Mouse (Mus musculus): Measurements from ENCODE around the gene Aes. TPM values are rescaled to one million over a fixed set of nuclear protein-coding genes. Genes with fewer than 3 reads are reported as not detected.

Gene Aes
- polyA plus RNA-seq (2015; fragmentation: Nextera tagmentation; extraction: Ambion mirVana), result 662 and 670 TPM in 2 replicates

DNA sequence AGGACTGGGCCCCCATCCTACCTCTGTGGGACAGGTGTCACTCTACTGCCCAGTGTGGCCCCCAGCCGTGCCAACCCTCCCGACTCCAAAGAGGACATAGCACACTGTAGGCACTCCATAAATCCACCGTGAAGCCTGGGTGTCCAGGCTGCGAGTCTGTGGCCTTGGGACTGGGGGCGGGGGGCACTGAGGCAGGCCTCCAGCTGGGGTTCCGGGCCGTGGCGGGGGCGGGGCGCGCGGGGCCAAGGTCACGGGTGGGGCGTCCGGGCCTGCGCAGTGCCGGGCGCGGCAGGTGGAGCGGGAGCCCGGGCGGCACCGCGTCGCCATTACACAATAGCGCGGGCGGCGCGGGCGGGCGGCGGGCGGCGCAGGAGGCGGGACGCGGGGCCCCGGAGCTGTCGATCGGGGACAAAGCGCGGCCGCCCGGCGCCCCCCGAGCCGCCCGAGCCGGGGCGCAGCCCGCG is at the start of gene Aes:
TSS of gene Aes (plus strand) at position 326 of the 464 bp plus-strand sequence.
- H3K27ac ChIP-seq, result peak within 1 kb of the TSS; percentile 88
- H3K36me3 ChIP-seq, result peaks cover 8% of the 10 kb centered on the region
- H3K4me3 ChIP-seq, result peak within 1 kb of the TSS; percentile 81
- H3K4me1 ChIP-seq, result peaks cover 37% of the 10 kb centered on the region
- 2% methylated on average over 38 of the region's 53 CpGs for WGBS
- no peaks in the 10 kb centered on the region for H3K27me3 ChIP-seq
- H3K4me2 ChIP-seq, result peak within 1 kb of the TSS; percentile 84
- H3K9me3 ChIP-seq, result no peaks in the 10 kb centered on the region
- ATAC-seq (ENCODE audit: borderline replicate concordance, extremely low read depth, low FRiP score, low TSS enrichment), result peak; percentile 32
- peak within 1 kb of the TSS; percentile 98 for H3K9ac ChIP-seq

DNA sequence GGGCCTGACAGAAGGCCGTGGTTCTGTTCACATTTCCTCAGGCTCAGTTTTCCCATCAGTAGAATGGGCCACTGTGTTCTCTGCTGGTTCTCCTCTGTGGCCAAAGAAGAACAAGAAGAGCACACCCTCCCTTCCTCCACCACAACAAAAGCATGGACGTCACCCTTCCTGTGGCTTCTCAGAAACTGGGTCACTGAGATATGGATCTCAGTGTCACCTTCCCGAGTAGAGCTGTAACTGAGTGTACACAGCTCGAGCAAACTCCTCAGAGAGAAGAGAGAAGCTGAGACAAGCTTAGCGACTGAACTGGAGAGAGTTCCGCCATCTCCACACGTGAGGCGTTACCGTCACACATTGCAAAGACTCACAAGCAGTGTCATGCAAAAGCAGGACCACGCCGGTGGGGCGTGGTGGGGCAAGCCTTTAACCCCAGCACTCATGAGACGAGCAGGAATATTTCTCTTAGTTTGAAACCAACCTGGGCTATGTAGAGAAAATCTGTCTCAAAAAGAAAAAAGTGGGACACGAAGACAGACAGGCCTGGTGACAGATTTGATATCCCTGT is 49.0 kb upstream of the Aes start:
- no peaks in the 10 kb centered on the region for H3K9me3 ChIP-seq
- 66% methylated on average over 14 of the region's 14 CpGs for WGBS
- no peaks in the 10 kb centered on the region for H3K36me3 ChIP-seq
- H3K27me3 ChIP-seq, result 0 out of 2 replicates have a peak, but pooled peaks cover 11% of the 10 kb centered on the region
- H3K4me3 ChIP-seq, result no peak overlapping the region
- no peak for ATAC-seq (ENCODE audit: borderline replicate concordance, extremely low read depth, low FRiP score, low TSS enrichment)
- H3K9ac ChIP-seq, result no peak overlapping the region
- H3K4me1 ChIP-seq, result no peaks in the 10 kb centered on the region
- H3K27ac ChIP-seq, result no peak overlapping the region
- H3K4me2 ChIP-seq, result no peak overlapping the region

DNA sequence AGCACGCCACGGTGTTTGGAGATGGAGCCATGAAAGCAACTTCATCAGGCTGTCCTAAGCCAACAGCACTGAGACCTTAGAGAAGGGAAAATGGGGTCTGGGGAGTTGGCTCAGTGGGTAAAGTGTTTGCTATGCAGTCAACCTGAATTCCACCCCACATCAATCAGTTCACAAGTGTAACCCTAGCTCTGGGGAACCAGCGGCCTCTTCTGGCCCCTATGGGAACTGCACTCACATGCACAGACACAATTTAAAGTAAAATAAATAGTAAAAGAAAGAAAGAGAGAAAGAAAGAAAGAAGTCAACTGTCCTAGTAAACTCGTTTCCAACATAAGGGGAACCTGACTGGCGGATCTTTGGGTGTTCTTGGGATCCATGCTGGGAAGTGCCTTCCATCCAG is 45.5 kb upstream of the Aes start:
- Histone ChIP-seq H3K4me1 (no peaks in the 10 kb centered on the region), H3K4me3 (no peak overlapping the region), H3K4me2 (no peak overlapping the region), H3K36me3 (no peaks in the 10 kb centered on the region), H3K27ac (no peak overlapping the region), H3K9ac (no peak overlapping the region), H3K27me3 (0 out of 2 replicates have a peak, but pooled peaks cover 11% of the 10 kb centered on the region), H3K9me3 (no peaks in the 10 kb centered on the region)
- 75% methylated on average over 5 of the region's 5 CpGs for WGBS
- ATAC-seq (ENCODE audit: borderline replicate concordance, extremely low read depth, low FRiP score, low TSS enrichment), result no peak

DNA sequence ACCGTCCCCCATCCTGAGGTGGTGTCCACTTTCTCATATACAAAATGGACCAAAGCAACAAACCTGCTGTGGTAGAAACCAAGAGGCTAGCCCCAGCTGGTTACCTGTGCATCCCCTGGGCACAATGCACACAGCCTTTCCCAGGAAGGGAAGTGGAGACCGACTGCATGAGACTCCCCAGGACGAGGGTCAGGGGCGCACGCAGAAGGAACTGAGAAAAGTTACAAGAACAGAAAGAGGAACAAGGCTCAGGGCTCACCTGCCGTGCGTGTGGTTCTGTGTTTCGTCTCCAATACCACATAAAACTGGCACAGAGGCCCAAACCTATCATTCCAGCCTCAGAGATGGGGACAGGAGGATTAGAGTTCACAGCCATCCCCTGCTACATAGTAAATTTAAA is 42.1 kb upstream of the Aes start:
- Histone ChIP-seq H3K27ac (no peak overlapping the region), H3K9ac (no peak overlapping the region), H3K27me3 (no peaks in the 10 kb centered on the region), H3K4me3 (no peak overlapping the region), H3K4me1 (no peaks in the 10 kb centered on the region), H3K4me2 (no peak overlapping the region), H3K9me3 (no peaks in the 10 kb centered on the region), H3K36me3 (no peaks in the 10 kb centered on the region)
- no peak for ATAC-seq (ENCODE audit: borderline replicate concordance, extremely low read depth, low FRiP score, low TSS enrichment)
- 81% methylated on average over 8 of the region's 8 CpGs for WGBS

DNA sequence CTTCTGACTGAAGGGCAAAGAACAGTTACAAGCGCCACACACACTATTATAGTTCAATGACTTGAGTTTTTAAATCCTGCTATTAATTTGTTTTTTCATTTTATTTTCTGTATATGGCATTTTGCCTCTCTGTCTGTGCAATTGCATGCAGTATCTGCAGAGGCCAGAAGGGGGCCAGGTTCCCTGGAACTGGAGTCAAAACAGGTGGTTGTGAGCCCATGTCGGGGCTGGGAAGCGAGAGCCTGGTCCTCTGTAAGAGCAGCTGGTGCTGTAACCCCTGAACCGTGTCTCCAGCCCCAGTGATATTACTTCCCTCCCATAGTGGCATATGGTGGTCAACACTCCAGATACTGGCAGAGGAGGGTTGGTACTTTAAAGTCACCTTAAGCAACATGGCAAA is 40.7 kb upstream of the Aes start:
- no peaks in the 10 kb centered on the region for H3K9me3 ChIP-seq
- no peak overlapping the region for H3K4me2 ChIP-seq
- H3K4me3 ChIP-seq, result no peak overlapping the region
- no peaks in the 10 kb centered on the region for H3K36me3 ChIP-seq
- H3K27ac ChIP-seq, result no peak overlapping the region
- 15% methylated on average over 4 of the region's 4 CpGs for WGBS
- H3K9ac ChIP-seq, result no peak overlapping the region
- no peaks in the 10 kb centered on the region for H3K27me3 ChIP-seq
- no peaks in the 10 kb centered on the region for H3K4me1 ChIP-seq
- ATAC-seq (ENCODE audit: borderline replicate concordance, extremely low read depth, low FRiP score, low TSS enrichment), result no peak

DNA sequence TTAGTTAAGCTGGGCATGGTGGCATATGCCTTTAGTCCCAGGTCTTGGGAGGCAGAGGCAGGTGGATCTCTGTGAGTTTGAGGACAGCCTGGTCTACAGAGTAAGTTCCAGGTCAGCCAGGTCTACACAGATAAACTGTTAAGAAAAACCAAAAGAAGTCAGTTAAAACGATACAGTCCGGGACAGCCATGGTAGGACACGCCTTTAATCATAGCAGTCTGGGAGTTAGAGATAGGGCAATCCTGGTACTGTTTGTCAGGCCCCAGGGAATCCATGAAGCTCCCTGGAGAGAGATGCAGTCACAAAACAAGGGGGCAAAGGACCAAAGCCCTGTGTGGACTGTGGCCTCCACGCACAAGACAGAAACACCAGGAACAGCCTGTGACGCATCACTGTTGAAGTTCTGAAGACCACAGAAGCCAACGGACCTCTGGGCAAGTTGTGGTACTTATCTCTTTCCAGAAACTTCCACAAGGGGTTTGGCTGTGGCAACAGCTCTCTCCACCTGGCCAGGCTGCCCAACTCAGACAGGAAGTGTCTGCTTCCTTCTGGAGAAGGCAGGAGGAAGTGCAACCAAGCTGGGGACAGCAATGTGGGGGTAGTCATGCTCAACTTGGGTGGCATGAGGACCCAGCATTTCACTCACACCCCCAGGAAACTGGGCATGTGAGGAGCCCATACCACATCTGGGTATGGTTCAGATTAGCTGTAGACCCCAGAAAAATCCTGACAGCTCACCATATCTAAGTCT is 39.9 kb upstream of the Aes start:
- no peak overlapping the region for H3K4me3 ChIP-seq
- no peak; the same call in 1 of the 2 replicates for ATAC-seq (ENCODE audit: borderline replicate concordance, extremely low read depth, low FRiP score, low TSS enrichment)
- no peak overlapping the region for H3K9ac ChIP-seq
- no peak overlapping the region for H3K4me2 ChIP-seq
- H3K27me3 ChIP-seq, result no peaks in the 10 kb centered on the region
- no peaks in the 10 kb centered on the region for H3K9me3 ChIP-seq
- 73% methylated on average over 6 of the region's 6 CpGs for WGBS
- H3K27ac ChIP-seq, result peak overlapping the region; percentile 29; the same call in 1 of the 2 replicates
- 0 out of 2 replicates have a peak, but pooled peaks cover 6% of the 10 kb centered on the region for H3K4me1 ChIP-seq
- H3K36me3 ChIP-seq, result no peaks in the 10 kb centered on the region

DNA sequence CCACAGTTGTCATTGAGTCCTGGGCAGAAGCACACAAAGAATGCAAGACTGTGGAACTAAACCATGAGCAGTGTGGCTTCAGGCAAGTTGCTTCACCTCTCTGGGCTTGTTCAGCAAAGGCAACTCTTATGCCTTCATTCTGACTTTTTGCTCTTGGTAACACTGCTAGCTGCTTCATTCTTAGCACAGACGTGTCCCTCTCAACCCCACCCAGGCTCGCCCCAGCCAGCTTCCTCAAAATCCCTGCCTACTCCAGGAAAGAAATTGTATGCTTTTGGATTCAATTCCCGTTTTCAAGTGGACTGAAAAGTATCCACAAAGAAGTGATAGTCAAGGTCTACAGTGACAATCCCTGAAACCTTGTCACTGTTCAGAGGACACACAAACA is 39.3 kb upstream of the Aes start:
- no peak overlapping the region for H3K27ac ChIP-seq
- no peaks in the 10 kb centered on the region for H3K36me3 ChIP-seq
- H3K27me3 ChIP-seq, result no peaks in the 10 kb centered on the region; the same call in 1 of the 2 replicates
- H3K4me1 ChIP-seq, result 0 out of 2 replicates have a peak, but pooled peaks cover 6% of the 10 kb centered on the region
- no peak overlapping the region for H3K4me2 ChIP-seq
- WGBS, result 58% methylated on average over 3 of the region's 3 CpGs
- no peak overlapping the region for H3K9ac ChIP-seq
- H3K9me3 ChIP-seq, result no peaks in the 10 kb centered on the region
- no peak overlapping the region for H3K4me3 ChIP-seq
- no peak for ATAC-seq (ENCODE audit: borderline replicate concordance, extremely low read depth, low FRiP score, low TSS enrichment)

DNA sequence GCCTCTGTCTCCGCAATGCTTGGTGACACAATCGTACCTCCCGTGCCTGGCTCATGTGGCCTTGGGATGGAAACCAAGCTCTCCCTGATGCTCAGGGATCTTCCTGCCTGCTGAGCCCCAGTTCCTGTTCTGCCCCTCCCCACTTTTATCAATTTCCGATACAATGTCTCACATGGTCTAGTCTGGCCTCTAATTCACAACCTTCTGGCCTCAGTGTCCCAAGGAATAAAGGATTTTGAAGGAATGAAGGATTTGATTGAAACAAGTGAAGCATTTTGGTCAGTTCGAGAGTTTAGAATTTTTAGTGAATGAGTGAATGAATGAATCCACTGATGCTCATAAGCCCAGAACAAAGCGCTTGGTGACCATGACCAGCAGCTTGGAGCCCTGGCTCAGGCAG is 36.1 kb upstream of the Aes start:
- Histone ChIP-seq H3K36me3 (no peaks in the 10 kb centered on the region), H3K9ac (no peak overlapping the region), H3K4me2 (no peak overlapping the region; the same call in 1 of the 2 replicates), H3K27ac (no peak overlapping the region), H3K4me1 (0 out of 2 replicates have a peak, but pooled peaks cover 6% of the 10 kb centered on the region), H3K27me3 (no peaks in the 10 kb centered on the region; the same call in 1 of the 2 replicates), H3K9me3 (no peaks in the 10 kb centered on the region), H3K4me3 (no peak overlapping the region)
- WGBS, result 68% methylated on average over 6 of the region's 6 CpGs
- ATAC-seq (ENCODE audit: borderline replicate concordance, extremely low read depth, low FRiP score, low TSS enrichment), result no peak

DNA sequence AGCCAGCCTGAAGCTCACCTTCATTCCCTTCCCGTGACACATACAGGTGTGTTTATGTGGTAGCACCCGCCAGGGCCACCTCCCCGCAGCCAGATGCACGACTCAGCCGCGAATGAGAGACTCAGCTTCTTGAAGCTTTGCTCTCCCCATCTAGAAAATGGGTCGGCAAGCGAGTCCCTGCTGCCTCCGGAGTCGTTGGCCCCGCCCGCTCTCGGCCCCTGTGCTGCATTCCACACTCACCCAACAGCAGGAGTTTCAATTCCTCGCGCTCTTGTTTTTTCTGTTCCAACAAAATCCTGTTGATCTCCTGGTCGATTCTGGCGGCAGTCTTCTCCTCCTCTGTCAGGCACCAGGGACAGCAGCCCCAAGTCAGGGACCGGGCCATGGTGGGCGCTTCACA is 35.7 kb upstream of the Aes start:
- Histone ChIP-seq H3K4me2 (peak overlapping the region; percentile 28), H3K27ac (no peak overlapping the region), H3K9me3 (no peaks in the 10 kb centered on the region), H3K27me3 (no peaks in the 10 kb centered on the region; the same call in 1 of the 2 replicates), H3K36me3 (no peaks in the 10 kb centered on the region), H3K9ac (no peak overlapping the region), H3K4me1 (0 out of 2 replicates have a peak, but pooled peaks cover 6% of the 10 kb centered on the region), H3K4me3 (peak overlapping the region; percentile 0; the same call in 1 of the 2 replicates)
- no peak for ATAC-seq (ENCODE audit: borderline replicate concordance, extremely low read depth, low FRiP score, low TSS enrichment)
- WGBS, result 15% methylated on average over 19 of the region's 19 CpGs

DNA sequence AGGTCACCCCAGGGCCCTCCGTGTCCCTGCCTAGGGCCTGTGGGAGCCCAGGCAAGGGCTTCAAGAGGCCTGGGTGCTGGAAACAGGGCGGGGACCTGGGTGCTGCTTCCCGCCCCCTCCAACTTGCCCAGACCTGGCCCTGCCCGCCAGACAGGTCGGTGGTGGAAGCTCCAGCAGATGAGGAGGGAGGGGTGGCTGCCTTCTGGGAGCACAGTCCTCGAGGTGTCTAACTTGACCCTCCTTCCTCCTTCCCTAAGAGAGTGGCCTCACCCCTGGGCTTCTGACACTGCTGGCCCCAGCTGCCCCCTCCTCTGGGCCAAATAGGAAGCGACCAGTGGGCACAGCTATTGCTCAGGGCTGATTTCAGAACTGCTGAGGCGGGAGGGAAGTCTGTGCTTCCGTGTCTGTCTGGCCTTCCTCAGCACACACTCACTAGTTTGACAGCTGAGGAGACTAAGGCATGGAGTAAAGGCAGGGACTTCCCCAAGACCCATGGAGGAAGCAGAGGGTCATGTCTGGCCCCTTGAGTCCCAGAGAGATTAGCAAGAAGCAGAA is 35.2 kb upstream of the Aes start, which contains the start of gene Gna15:
TSS of gene Gna15 (minus strand) at position 175 of the 555 bp plus-strand sequence.
- Histone ChIP-seq H3K4me2 (peak within 1 kb of the TSS; percentile 28), H3K9ac (no peak within 1 kb of the TSS), H3K4me1 (0 out of 2 replicates have a peak, but pooled peaks cover 6% of the 10 kb centered on the region), H3K4me3 (peak within 1 kb of the TSS; percentile 0; the same call in 1 of the 2 replicates), H3K27ac (no peak within 1 kb of the TSS), H3K36me3 (no peaks in the 10 kb centered on the region), H3K27me3 (no peaks in the 10 kb centered on the region; the same call in 1 of the 2 replicates), H3K9me3 (no peaks in the 10 kb centered on the region)
- WGBS, result 9% methylated on average over 9 of the region's 9 CpGs
- peak; percentile 23 for ATAC-seq (ENCODE audit: borderline replicate concordance, extremely low read depth, low FRiP score, low TSS enrichment)

DNA sequence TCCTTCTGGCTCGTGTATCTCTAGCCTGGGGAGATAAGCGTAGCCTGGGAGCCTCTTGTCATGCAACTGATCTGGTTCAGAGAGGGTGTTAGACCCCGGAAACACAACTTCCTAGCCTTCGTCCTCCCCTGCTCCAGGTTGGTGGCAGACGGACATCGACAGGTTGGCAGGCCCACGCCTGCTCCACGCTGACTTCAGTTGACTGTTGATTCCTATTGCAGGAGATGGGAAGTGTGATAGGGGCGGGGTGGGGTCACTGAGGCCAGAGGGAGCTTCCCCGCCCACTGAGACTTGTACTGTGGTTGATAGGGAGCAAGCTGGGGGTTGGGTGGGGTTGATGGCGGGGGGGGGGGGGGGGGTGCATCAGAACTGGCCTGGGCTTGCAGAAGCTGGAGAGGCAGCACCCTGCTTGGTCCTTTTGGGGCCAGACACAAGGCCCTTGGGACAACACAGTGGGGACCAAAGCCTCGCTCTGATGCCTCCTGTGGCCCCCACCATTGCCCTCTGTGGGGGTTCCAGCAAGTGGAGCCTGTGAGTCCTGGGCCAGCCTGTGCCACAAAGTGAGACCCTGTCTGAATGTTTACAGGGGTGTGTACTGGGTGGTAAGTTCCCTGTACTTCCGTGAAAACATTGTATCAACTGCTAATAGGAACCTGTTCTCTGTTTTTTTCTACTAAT is 34.1 kb upstream of the Aes start:
- Histone ChIP-seq H3K27me3 (no peaks in the 10 kb centered on the region; the same call in 1 of the 2 replicates), H3K4me1 (0 out of 2 replicates have a peak, but pooled peaks cover 6% of the 10 kb centered on the region), H3K4me3 (no peak overlapping the region), H3K4me2 (no peak overlapping the region), H3K36me3 (peaks cover 9% of the 10 kb centered on the region), H3K9ac (no peak overlapping the region), H3K9me3 (no peaks in the 10 kb centered on the region), H3K27ac (no peak overlapping the region)
- 47% methylated on average over 12 of the region's 13 CpGs for WGBS
- ATAC-seq (ENCODE audit: borderline replicate concordance, extremely low read depth, low FRiP score, low TSS enrichment), result no peak

Data from lung, embryonic 15.5 days (tissue).